13 mouse cellular contexts compared by ENCODE assay signal in the genomic region with DNA sequence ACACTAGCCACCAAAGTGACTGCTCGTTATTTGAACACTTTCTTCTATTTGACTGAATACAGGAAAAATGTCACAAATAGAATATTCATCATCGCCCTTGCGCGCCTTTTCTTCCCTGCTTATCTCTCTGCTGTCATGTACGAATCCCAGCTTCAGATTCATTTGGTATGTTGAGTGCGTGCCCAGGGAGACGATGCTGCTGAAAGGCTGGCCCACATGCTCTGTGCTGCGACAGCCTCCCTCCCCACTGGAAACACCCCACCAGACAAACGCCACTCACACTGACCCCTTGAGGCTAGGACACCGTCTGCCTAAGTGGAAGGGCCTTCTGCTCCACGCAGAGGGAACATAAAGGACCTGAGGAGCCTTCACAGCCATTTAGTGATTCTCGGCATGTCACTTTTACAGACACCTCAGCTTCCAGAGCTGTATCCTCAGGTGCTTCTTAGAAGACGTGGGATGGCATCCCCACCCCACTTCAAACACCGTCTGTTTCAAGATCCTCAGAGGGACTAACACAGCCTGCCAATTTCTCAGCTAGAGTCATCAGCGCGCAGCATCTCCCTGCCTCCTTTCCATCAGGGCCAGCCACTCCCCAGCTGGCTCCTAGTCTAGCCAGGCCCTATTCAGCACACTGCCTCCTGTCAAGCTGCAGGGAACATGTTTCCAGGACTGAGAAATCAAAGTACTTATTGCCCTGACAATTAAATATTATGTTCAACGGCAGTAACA.
DNase-seq lines count a peak whose midpoint lies in the region; ATAC-seq lines count a peak whose summit lies in the region.
"Had no signal": no experiment of that assay in that cellular context is flagged by ENCODE, and none has a peak within 500 bp of the region (broad histone marks: within the 10 kb centered on the region; RNA-seq: fewer than 3 reads in every experiment).

No protein-coding gene starts in this region.

- WGBS in forebrain, embryonic 15.5 days: 63% methylated on average over 17 of the region's 17 CpGs
- WGBS in forebrain, embryonic 11.5 days: 81% methylated on average over 17 of the region's 17 CpGs

- H3K9me3 ChIP-seq in forebrain, embryonic 15.5 days: no peaks in the 10 kb centered on the region
- no peaks in the 10 kb centered on the region for H3K9me3 ChIP-seq in forebrain, embryonic 11.5 days (ENCODE audit: control insufficient read depth, low read length)
- H3K9me3 ChIP-seq: neural tube, embryonic 12.5 days; stomach, embryonic 15.5 days had no signal

- peak; percentile 77 for ATAC-seq in forebrain, embryonic 15.5 days (replicated peaks)
- no peak for ATAC-seq in forebrain, embryonic 11.5 days (replicated peaks; ENCODE audit: low FRiP score)
- ATAC-seq: CD4-positive, CD25-positive, alpha-beta regulatory T cell, adult 4 months had no signal

- H3K27me3 ChIP-seq in forebrain, embryonic 15.5 days: no peaks in the 10 kb centered on the region
- H3K27me3 ChIP-seq in forebrain, embryonic 11.5 days (ENCODE audit: control insufficient read depth, insufficient read depth, low read length): peaks cover 2% of the 10 kb centered on the region; the same call in 1 of the 2 replicates
- H3K27me3 ChIP-seq: neural tube, embryonic 12.5 days had no signal

- H3K4me1 ChIP-seq in forebrain, embryonic 15.5 days: no peaks in the 10 kb centered on the region
- no peaks in the 10 kb centered on the region for H3K4me1 ChIP-seq in forebrain, embryonic 11.5 days (replicated peaks; ENCODE audit: control insufficient read depth, insufficient read depth, low read length)
- H3K4me1 ChIP-seq: neural tube, embryonic 12.5 days; stomach, embryonic 15.5 days had no signal

- no peak overlapping the region for H3K4me2 ChIP-seq in forebrain, embryonic 15.5 days (replicated peaks)
- H3K4me2 ChIP-seq in forebrain, embryonic 11.5 days (ENCODE audit: low read depth, low read length, severe bottlenecking): no peak overlapping the region
- H3K4me2 ChIP-seq: neural tube, embryonic 12.5 days; stomach, embryonic 15.5 days had no signal

- no peak for DNase-seq in forebrain, embryonic 11.5 days (ENCODE audit: low spot score)
- peak; percentile 27 for DNase-seq in right cerebral cortex, adult 18-20 months
- no peak for DNase-seq in right cerebral cortex, postnatal 36 days (ENCODE audit: low spot score in 2 of 2)
- DNase-seq in layer of hippocampus, adult 9-11 months: peak; percentile 34
- peak; percentile 4 for DNase-seq in right cerebral cortex, postnatal 4 days
- DNase-seq in thymus, postnatal 25 days: no peak
- DNase-seq in ovary, postnatal 10 days (ENCODE audit: low spot score): no peak
- DNase-seq: gastrocnemius, postnatal 25 days; kidney, postnatal 10 days had no signal

- H3K36me3 ChIP-seq in forebrain, embryonic 15.5 days: no peaks in the 10 kb centered on the region
- H3K36me3 ChIP-seq in forebrain, embryonic 11.5 days (ENCODE audit: control insufficient read depth, insufficient read depth, low read length): no peaks in the 10 kb centered on the region
- H3K36me3 ChIP-seq: neural tube, embryonic 12.5 days; stomach, embryonic 15.5 days had no signal

- peak overlapping the region; percentile 43; the same call in 1 of the 2 replicates for H3K27ac ChIP-seq in forebrain, embryonic 15.5 days (replicated peaks)
- no peak overlapping the region for H3K27ac ChIP-seq in forebrain, embryonic 11.5 days (ENCODE audit: low read depth, low read length)
- H3K27ac ChIP-seq: neural tube, embryonic 12.5 days; stomach, embryonic 15.5 days had no signal

- H3K9ac ChIP-seq in forebrain, embryonic 15.5 days (replicated peaks): no peak overlapping the region
- H3K9ac ChIP-seq in forebrain, embryonic 11.5 days (ENCODE audit: low read length): no peak overlapping the region
- H3K9ac ChIP-seq: neural tube, embryonic 12.5 days; stomach, embryonic 15.5 days had no signal

- H3K4me3 ChIP-seq in forebrain, embryonic 15.5 days: no peak overlapping the region
- no peak overlapping the region for H3K4me3 ChIP-seq in forebrain, embryonic 11.5 days (ENCODE audit: low read depth, low read length)
- H3K4me3 ChIP-seq: neural tube, embryonic 12.5 days; stomach, embryonic 15.5 days had no signal

Comparison
In these comparisons a context has a peak if more than half of its experiments do, and no peak if none do; other contexts are left out.
1. DNase-seq: peak in right cerebral cortex, adult 18-20 months (single experiment), layer of hippocampus, adult 9-11 months (single experiment) and right cerebral cortex, postnatal 4 days (single experiment); none in forebrain, embryonic 11.5 days (single experiment), right cerebral cortex, postnatal 36 days (0 of 2), thymus, postnatal 25 days (single experiment) and ovary, postnatal 10 days (single experiment).